Mouse (Mus musculus) macrophage (primary cell): ENCODE data around the gene Cd36. TPM values are rescaled to one million over a fixed set of nuclear protein-coding genes. Genes with fewer than 3 reads are reported as not detected.

Experiments used
- H3K27ac ChIP-seq: fragments of 350-480 bp; formaldehyde crosslinking; 2 replicates; pipeline ENCODE4 v1.9.0; 2021
- H3K36me3 ChIP-seq: fragments of 350-480 bp; formaldehyde crosslinking; 2 replicates; pipeline ENCODE4 v1.9.0; 2021; ENCODE audit errors: inconsistent target
- H3K4me3 ChIP-seq: fragments of 350-480 bp; formaldehyde crosslinking; 2 replicates; pipeline ENCODE4 v1.9.0; 2021; ENCODE audit errors: inconsistent target
- H3K79me2 ChIP-seq: fragments of 350-480 bp; formaldehyde crosslinking; 2 replicates; pipeline ENCODE4 v1.9.0; 2021; ENCODE audit errors: inconsistent target
- WGBS: methylation state at CpG from one replicate; pipeline ENCODE4 v1.1.7; 2026; ENCODE audit warnings: inconsistent platforms; ENCODE audit not compliant: missing documents; 5-methylcytosine and 5-hydroxymethylcytosine counted together
- polyA plus RNA-seq: library from polyadenylated mRNA; stranded (reverse); fragments of 250-400 nt; gene quantifications from 3 replicates; pipeline ENCODE4 v1.2.4, GENCODE M21; 2018; ENCODE audit warnings: inconsistent platforms

Cd36 gene
- polyA plus RNA-seq, 1 experiment from 2014 or later, result 932 TPM

- H3K36me3 ChIP-seq, result no peaks in the 10 kb centered on the region
- H3K4me3 ChIP-seq, result no peak overlapping the region
- no peaks in the 10 kb centered on the region for H3K79me2 ChIP-seq
- WGBS, result 97% methylated on average over 2 of the region's 2 CpGs
- H3K27ac ChIP-seq, result peak overlapping the region; percentile 79
These were observed 7.1 kb downstream of the Cd36 start for GRCm38 (mm10) chr5:17881542-17881896.

GRCm38 (mm10) chr5:17880799-17881541 is 7.6 kb downstream of the Cd36 start:
- H3K79me2 ChIP-seq, result no peaks in the 10 kb centered on the region
- no peaks in the 10 kb centered on the region for H3K36me3 ChIP-seq
- WGBS, result 88% methylated on average over 4 of the region's 4 CpGs
- no peak overlapping the region for H3K4me3 ChIP-seq
- peak overlapping the region; percentile 79 for H3K27ac ChIP-seq

GRCm38 (mm10) chr5:17879924-17880323 is 8.7 kb downstream of the Cd36 start:
- no peak overlapping the region for H3K4me3 ChIP-seq
- no CpG with 5 or more reads among the region's 1 CpGs for WGBS
- H3K79me2 ChIP-seq, result no peaks in the 10 kb centered on the region
- H3K36me3 ChIP-seq, result no peaks in the 10 kb centered on the region
- peak overlapping the region; percentile 79 for H3K27ac ChIP-seq

- H3K27ac ChIP-seq, result peak overlapping the region; percentile 79
- no peaks in the 10 kb centered on the region for H3K36me3 ChIP-seq
- WGBS, result 59% methylated on average over 7 of the region's 7 CpGs
- H3K4me3 ChIP-seq, result no peak overlapping the region
- H3K79me2 ChIP-seq, result no peaks in the 10 kb centered on the region
These were observed 11.6 kb downstream of the Cd36 start for GRCm38 (mm10) chr5:17877044-17877443.

- WGBS, result 0% methylated on average over 3 of the region's 3 CpGs
- Histone ChIP-seq H3K79me2 (no peaks in the 10 kb centered on the region), H3K4me3 (no peak overlapping the region), H3K27ac (peak overlapping the region; percentile 79), H3K36me3 (no peaks in the 10 kb centered on the region)
These were observed 12.0 kb downstream of the Cd36 start for GRCm38 (mm10) chr5:17876637-17877036.

- H3K4me3 ChIP-seq, result no peak overlapping the region
- WGBS, result 91% methylated on average over 2 of the region's 2 CpGs
- no peaks in the 10 kb centered on the region for H3K79me2 ChIP-seq
- no peak overlapping the region for H3K27ac ChIP-seq
- no peaks in the 10 kb centered on the region for H3K36me3 ChIP-seq
These were observed 14.3 kb downstream of the Cd36 start for GRCm38 (mm10) chr5:17874335-17874734.

GRCm38 (mm10) chr5:17865432-17865831 is 23.2 kb downstream of the Cd36 start:
- Histone ChIP-seq H3K4me3 (no peak overlapping the region), H3K27ac (no peak overlapping the region), H3K36me3 (no peaks in the 10 kb centered on the region), H3K79me2 (no peaks in the 10 kb centered on the region)

GRCm38 (mm10) chr5:17863085-17863484 is 25.5 kb downstream of the Cd36 start:
- WGBS, result 85% methylated on average over 2 of the region's 2 CpGs
- Histone ChIP-seq H3K36me3 (no peaks in the 10 kb centered on the region), H3K27ac (no peak overlapping the region), H3K4me3 (no peak overlapping the region), H3K79me2 (no peaks in the 10 kb centered on the region)

- Histone ChIP-seq H3K4me3 (no peak overlapping the region), H3K27ac (no peak overlapping the region)
- 100% methylated on average over 3 of the region's 3 CpGs for WGBS
These were observed 30.2 kb downstream of the Cd36 start for GRCm38 (mm10) chr5:17858399-17858798.

GRCm38 (mm10) chr5:17857871-17858270 is 30.7 kb downstream of the Cd36 start:
- peak overlapping the region; percentile 63 for H3K27ac ChIP-seq
- H3K79me2 ChIP-seq, result no peaks in the 10 kb centered on the region

More at GRCm38 (mm10) chr5:17858399-17858798, 30.2 kb downstream of the Cd36 start:
- H3K36me3 ChIP-seq, result no peaks in the 10 kb centered on the region
- H3K79me2 ChIP-seq, result no peaks in the 10 kb centered on the region

GRCm38 (mm10) chr5:17857262-17857661 is 31.3 kb downstream of the Cd36 start:
- H3K27ac ChIP-seq, result peak overlapping the region; percentile 63
- H3K36me3 ChIP-seq, result no peaks in the 10 kb centered on the region
- 19% methylated on average over 4 of the region's 4 CpGs for WGBS
- no peak overlapping the region for H3K4me3 ChIP-seq
- no peaks in the 10 kb centered on the region for H3K79me2 ChIP-seq

More at GRCm38 (mm10) chr5:17857871-17858270, 30.7 kb downstream of the Cd36 start:
- Histone ChIP-seq H3K4me3 (no peak overlapping the region), H3K36me3 (no peaks in the 10 kb centered on the region)
- WGBS, result 96% methylated on average over 3 of the region's 3 CpGs

GRCm38 (mm10) chr5:17854127-17854923 is 34.3 kb downstream of the Cd36 start:
- H3K4me3 ChIP-seq, result no peak overlapping the region
- no peaks in the 10 kb centered on the region for H3K36me3 ChIP-seq
- peak overlapping the region; percentile 74 for H3K27ac ChIP-seq
- WGBS, result 60% methylated on average over 3 of the region's 3 CpGs
- no peaks in the 10 kb centered on the region; the same call in 1 of the 2 replicates for H3K79me2 ChIP-seq

GRCm38 (mm10) chr5:17850582-17850981 is 38.0 kb downstream of the Cd36 start:
- Histone ChIP-seq H3K4me3 (no peak overlapping the region), H3K27ac (no peak overlapping the region), H3K36me3 (no peaks in the 10 kb centered on the region), H3K79me2 (peaks cover 33% of the 10 kb centered on the region)
- 94% methylated on average over 2 of the region's 2 CpGs for WGBS

- H3K36me3 ChIP-seq, result no peaks in the 10 kb centered on the region
- H3K4me3 ChIP-seq, result peak overlapping the region; percentile 19
- H3K27ac ChIP-seq, result 0 out of 2 replicates have a peak overlapping the region, but pooled peaks have one; percentile 19
- 91% methylated on average over 1 of the region's 1 CpGs for WGBS
- peaks cover 42% of the 10 kb centered on the region for H3K79me2 ChIP-seq
These were observed 39.0 kb downstream of the Cd36 start for GRCm38 (mm10) chr5:17849582-17849981.

- peak overlapping the region; percentile 19 for H3K4me3 ChIP-seq
- WGBS, result 100% methylated on average over 2 of the region's 2 CpGs
These were observed 39.9 kb downstream of the Cd36 start for GRCm38 (mm10) chr5:17848733-17849132.

More at GRCm38 (mm10) chr5:17848733-17849132, 39.9 kb downstream of the Cd36 start:
- Histone ChIP-seq H3K79me2 (peaks cover 46% of the 10 kb centered on the region), H3K27ac (0 out of 2 replicates have a peak overlapping the region, but pooled peaks have one; percentile 4), H3K36me3 (no peaks in the 10 kb centered on the region)
